Mouse (Mus musculus) megakaryocyte progenitor cell, adult 5-6 weeks (primary cell): Measurements from ENCODE around the gene Fgf18. TPM values are rescaled to one million over a fixed set of nuclear protein-coding genes. Genes with fewer than 3 reads are reported as not detected.
A peak's percentile ranks its signal among the peaks of the same experiment; 100 is the strongest.

Experiments
- ATAC-seq: replicated peaks from 2 replicates; pipeline ENCODE4 v1.8.0; 2016; ENCODE audit warnings: mild to moderate bottlenecking, moderate TSS enrichment, inconsistent platforms; ENCODE audit not compliant: poor library complexity
- total RNA-seq, 2 experiments: library from RNA; stranded (forward) in 1 of 2; stranded (reverse) in 1 of 2; fragments of 157-497, 149-512 nt in 1 of 2; fragments of 200-1000 nt in 1 of 2; gene quantifications; 2 replicates each; pipeline versions ENCODE4 v1.2.3 to v1.2.4; 2015 to 2017

The Fgf18 gene
- total RNA-seq (2015) (not detected in 2 replicates), total RNA-seq (2017) (not detected in 2 replicates)

- ATAC-seq = no peak
These were observed at the start of gene Fgf18 for GRCm38 (mm10) chr11:33147171-33147571. Gene Fgf18 (minus strand): TSS chr11:33147400.

GRCm38 (mm10) chr11:33196447-33197132 is 49.4 kb upstream of the Fgf18 start:
- no peak for ATAC-seq

- no peak for ATAC-seq
These were observed 48.6 kb upstream of the Fgf18 start for GRCm38 (mm10) chr11:33195531-33196446.

GRCm38 (mm10) chr11:33195061-33195460 is 47.9 kb upstream of the Fgf18 start:
- no peak for ATAC-seq

- no peak for ATAC-seq
These were observed 46.5 kb upstream of the Fgf18 start for GRCm38 (mm10) chr11:33193695-33194094.

GRCm38 (mm10) chr11:33181804-33182203 is 34.6 kb upstream of the Fgf18 start:
- no peak for ATAC-seq

GRCm38 (mm10) chr11:33180701-33181116 is 33.5 kb upstream of the Fgf18 start:
- ATAC-seq = no peak

- ATAC-seq = no peak
These were observed 32.6 kb upstream of the Fgf18 start for GRCm38 (mm10) chr11:33179802-33180201.

GRCm38 (mm10) chr11:33176525-33177245 is 29.5 kb upstream of the Fgf18 start:
- peak; percentile 96 for ATAC-seq

GRCm38 (mm10) chr11:33175768-33176167 is 28.6 kb upstream of the Fgf18 start:
- ATAC-seq = no peak

- ATAC-seq = peak; percentile 96
These were observed 23.3 kb upstream of the Fgf18 start for GRCm38 (mm10) chr11:33170489-33170888.

- ATAC-seq = peak; percentile 91
These were observed 15.9 kb upstream of the Fgf18 start, which contains the start of gene Npm1 for GRCm38 (mm10) chr11:33162998-33163506. Gene Npm1 (minus strand): TSS chr11:33163206.

GRCm38 (mm10) chr11:33162211-33162997 is 15.2 kb upstream of the Fgf18 start:
- ATAC-seq = peak; percentile 66

GRCm38 (mm10) chr11:33159741-33160140 is 12.5 kb upstream of the Fgf18 start:
- ATAC-seq = no peak

GRCm38 (mm10) chr11:33157453-33158196 is 10.4 kb upstream of the Fgf18 start:
- no peak for ATAC-seq

- ATAC-seq = no peak
These were observed 9.3 kb upstream of the Fgf18 start for GRCm38 (mm10) chr11:33156436-33157015.

- ATAC-seq = 0 out of 2 replicates have a peak, but pooled peaks have one; percentile 4
These were observed 7.3 kb upstream of the Fgf18 start for GRCm38 (mm10) chr11:33154459-33154858.

- ATAC-seq = no peak
These were observed 5.8 kb upstream of the Fgf18 start for GRCm38 (mm10) chr11:33152997-33153396.

- no peak for ATAC-seq
These were observed 4.6 kb upstream of the Fgf18 start for GRCm38 (mm10) chr11:33151780-33152145.
